Mouse (Mus musculus) gonadal fat pad, adult 2 months (tissue): ENCODE measurements around the gene Mrgprh. TPM values are rescaled to one million over a fixed set of nuclear protein-coding genes. Genes with fewer than 3 reads are reported as not detected.
"Not testable (repeated sequence)": the region's sequence is repeated elsewhere in the genome, so short reads cannot be mapped to it uniquely, and the experiment has no call there.

Experiments used
- DNase-seq: peaks from one replicate; pipeline ENCODE4 v3.0.0-alpha.2; 2012; ENCODE audit warnings: low read depth
- polyA plus RNA-seq: library from polyadenylated mRNA; depleted of rRNA; stranded (reverse); fragments of >200 nt; gene quantifications from 2 replicates; pipeline ENCODE4 v1.2.3, GENCODE M21; 2012

Gene Mrgprh
- polyA plus RNA-seq, 1 experiment: 0.46 TPM

- DNase-seq: no peak
Observed at GRCm38 (mm10) chr17:12868640-12869039, 7.2 kb upstream of the Mrgprh start.

- DNase-seq: no peak
Observed at GRCm38 (mm10) chr17:12872275-12873028, 3.4 kb upstream of the Mrgprh start.

- peak; percentile 19 for DNase-seq
Observed at GRCm38 (mm10) chr17:12880178-12880577, 4.3 kb downstream of the Mrgprh start.

DNA sequence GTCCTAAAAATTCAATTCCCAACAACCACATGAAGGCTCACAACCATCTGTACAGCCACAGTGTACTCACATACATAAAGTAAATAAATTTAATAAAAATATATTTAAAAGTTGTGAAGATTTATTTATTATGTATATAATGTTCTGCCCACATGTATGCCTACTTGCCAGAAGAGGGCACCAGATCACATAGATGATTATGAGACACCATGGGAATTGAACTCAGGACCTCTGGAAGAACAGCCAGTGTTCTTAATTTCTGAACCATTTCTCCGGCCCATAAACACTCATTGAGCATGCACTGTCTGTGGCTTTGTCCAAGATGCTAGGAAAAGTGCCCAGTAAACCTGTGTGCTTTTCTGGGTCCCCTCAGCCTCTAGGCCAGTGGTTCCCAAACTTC is 5.4 kb downstream of the Mrgprh start:
- DNase-seq: no peak

GRCm38 (mm10) chr17:12886620-12887019 is 10.8 kb downstream of the Mrgprh start:
- no peak for DNase-seq

- no peak for DNase-seq
Observed at GRCm38 (mm10) chr17:12887021-12887775, 11.4 kb downstream of the Mrgprh start.

DNA sequence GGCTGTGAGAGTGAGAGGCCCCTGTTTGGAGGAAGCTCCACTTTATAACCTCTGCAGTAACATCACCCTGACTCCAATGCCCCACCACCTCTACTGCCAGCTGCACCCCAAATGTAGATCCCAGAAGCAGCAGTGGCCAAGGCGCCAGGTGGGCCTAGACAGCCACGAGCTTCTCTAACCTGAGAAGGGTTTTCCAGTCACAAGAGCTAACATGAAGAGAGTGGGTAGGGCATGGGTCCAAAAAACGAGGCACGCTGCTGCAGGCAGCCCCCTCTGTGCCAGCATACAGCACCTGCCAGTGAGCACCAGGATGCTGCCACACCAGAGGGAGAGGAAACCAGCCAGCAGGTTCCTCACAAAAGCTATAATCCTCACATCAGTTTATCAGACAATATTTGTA is 15.2 kb downstream of the Mrgprh start:
- DNase-seq: no peak

DNA sequence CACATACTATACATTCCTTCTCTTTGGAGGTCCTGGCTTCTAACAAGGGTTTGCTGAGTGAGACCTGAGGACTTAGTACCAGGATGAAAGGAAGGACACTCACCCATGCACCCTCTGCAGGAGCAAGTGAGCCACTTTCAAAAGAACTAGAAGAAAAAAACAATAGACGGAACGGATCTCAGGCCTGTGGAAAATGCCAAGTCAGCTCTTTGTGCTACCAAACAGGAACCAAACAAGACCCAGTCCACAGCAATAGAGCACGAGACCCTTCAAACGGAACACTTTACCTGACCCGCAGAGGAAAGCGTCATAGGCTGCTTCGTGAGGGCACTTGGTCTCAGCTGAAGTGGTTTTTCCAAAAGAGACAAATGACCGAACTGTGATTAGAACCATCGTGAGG is 16.2 kb downstream of the Mrgprh start:
- DNase-seq: no peak

- no peak for DNase-seq
Observed at GRCm38 (mm10) chr17:12897674-12898073, 21.8 kb downstream of the Mrgprh start.

GRCm38 (mm10) chr17:12898607-12899006 is 22.8 kb downstream of the Mrgprh start:
- not testable (repeated sequence) for DNase-seq

- DNase-seq: no peak
Observed at GRCm38 (mm10) chr17:12902291-12902690, 26.5 kb downstream of the Mrgprh start.

GRCm38 (mm10) chr17:12903372-12904333 is 27.8 kb downstream of the Mrgprh start:
- no peak for DNase-seq

GRCm38 (mm10) chr17:12904349-12904748 is 28.5 kb downstream of the Mrgprh start:
- no peak for DNase-seq

DNA sequence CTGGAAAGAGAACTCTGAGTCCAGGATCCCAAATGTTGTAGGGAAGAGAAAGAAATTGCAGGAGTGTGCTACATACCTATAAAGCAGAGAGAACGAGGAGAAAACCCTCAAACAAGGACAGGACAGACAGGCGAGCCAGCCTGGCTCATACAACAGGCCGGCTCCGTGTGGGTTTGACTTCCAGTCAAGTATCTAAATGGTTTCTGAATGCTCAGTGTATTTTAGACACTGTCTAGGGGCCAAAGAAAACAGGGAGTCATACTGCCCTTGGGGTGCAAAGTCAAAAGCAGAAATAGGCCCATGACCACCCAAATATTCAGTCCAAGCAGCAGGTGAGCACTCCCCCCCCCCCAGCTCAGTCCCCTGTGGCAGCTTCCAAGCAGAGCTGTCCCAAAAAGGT is 30.0 kb downstream of the Mrgprh start:
- DNase-seq: no peak

GRCm38 (mm10) chr17:12906436-12906835 is 30.6 kb downstream of the Mrgprh start:
- no peak for DNase-seq

DNA sequence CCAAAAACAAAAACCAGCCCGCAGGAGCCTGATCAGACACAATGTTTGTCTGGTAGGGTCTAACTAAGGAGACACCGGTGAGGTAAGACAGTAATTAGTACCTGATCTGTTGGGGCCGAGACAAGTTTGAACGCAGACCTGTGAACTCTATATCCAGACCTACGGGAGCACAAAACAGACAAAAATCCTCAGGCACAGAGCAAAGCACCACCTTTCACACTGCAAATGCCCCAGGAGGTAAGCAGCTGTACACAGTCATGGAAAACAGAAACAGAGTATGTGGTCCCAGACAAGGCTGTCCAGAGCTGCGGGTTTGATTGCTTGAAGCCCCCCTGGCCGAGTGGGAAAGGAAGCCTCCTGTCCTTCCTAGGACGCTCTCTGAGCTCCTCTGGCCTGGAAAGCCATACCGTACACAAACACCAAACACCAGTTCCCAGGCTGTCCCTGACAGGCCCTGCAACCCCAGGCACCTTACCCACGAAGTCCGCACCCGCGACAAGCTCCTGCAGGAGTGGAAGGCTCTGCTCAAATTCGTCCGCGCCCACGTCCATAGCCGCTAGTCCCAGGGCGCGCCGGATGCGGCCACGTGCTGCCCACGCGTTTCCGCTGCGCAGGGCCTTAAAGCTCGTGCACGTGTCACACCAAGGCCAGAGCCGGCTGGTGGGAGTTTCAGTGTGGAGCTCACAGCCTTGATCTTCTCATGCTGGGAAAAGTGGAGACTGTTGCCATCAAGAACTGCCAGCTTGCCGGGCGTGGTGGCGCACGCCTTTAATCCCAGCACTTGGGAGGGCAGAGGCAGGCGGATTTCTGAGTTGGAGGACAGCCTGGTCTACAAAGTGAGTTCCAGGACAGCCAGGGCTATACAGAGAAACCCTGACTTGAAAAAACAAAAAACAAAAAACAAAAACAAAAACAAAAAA is 33.8 kb downstream of the Mrgprh start, which contains the start of gene Pnldc1:
Gene Pnldc1 (minus strand): TSS at position 870 of the 920 bp plus-strand sequence.
- no peak for DNase-seq

DNA sequence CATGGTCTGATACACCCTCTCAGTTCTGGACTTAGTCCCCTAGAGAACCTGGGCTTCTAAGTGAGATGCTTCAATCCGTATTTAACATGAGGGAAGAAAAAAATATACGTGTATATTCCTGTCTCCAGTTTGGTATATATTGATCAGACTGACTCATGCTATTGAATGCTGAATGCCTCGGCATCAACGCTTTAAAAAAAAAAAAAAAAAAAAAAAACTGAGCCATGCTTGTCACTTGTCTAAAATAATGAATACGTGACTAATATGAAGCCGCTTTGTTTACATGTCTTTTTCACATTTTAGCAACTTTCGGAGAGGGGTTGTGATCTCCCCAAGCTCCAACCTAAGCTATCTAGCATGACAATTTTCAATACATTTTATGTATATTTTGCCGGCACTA is 34.6 kb downstream of the Mrgprh start:
- no peak for DNase-seq

GRCm38 (mm10) chr17:12915488-12915880 is 39.6 kb downstream of the Mrgprh start, which contains the start of gene Tcp1:
Gene Tcp1 (plus strand): TSS chr17:12915701.
- no peak for DNase-seq

DNA sequence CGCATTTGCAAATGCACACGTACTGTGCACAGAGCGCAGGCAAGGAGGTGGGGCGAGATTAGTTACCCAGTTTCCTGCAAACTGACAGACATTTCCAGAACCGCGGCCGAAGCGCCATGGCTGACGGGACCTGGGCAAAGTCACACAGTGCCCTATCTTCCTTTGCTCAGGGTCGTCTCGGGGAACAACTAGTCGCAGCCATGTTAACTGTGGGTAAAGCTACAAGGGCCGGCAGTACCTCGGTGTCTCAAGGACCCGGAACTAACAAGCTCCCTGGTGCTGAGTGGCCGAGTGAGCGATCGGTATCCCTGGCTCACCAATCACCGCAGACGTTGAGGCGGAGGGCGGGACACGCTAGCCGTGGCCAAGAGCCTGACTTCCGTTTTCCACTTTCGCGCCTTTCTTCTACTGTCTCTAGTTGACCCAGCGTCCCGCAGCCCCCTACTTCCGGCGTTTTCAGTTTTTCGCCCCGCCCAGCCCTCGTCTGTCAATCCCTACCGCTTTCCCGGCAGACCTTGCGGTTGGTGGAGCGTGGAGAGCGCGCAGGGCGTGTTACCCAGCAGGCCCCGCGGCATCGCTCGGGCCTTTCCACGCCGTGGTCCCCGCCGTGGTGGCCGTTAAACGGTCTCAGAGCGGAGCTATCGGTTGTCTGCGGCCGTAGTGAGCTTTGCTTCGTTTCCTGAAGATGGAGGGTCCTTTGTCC is 40.2 kb downstream of the Mrgprh start, which contains the start of gene Mrpl18:
Gene Mrpl18 (minus strand): TSS at position 465 of the 703 bp plus-strand sequence.
- DNase-seq: peak; percentile 90
